Mouse (Mus musculus): ENCODE results near the gene Gm9747.

DNA sequence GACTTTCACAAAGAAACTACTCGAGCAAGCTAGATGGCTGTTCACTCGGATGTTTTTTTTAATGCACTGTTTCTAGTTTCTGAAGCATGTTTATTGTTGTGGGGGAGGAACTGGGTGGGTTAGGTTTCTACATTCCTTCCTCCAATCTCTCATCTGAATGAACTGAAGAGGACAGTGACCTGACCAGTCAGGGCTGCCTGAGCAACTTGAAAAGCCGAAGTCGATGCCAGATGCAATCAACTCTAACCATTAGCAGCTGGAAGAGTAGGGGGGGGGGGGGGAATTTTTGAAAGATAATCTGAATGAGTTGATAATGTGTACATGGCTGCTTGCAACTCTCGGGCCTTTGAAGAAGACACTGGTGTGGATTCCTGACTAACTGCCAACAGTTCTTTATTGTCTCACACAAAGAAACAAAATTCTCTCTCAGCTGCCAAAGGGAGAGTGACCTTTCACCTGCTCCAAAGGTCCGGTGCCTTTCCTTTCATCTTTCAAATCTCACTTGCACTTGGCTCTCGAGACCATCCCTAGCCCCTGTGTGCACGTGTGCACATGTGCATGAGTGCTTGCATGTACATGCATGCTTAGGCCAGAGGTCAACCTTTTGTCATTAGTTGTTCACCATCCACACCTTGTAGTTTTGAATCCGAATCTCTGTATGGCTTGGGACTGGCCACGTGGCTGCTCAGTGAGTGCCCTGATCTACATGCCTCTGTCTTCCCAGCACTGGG lies 14.5 kb downstream of the Gm9747 start:
- TF ChIP-seq CTCF (conservative IDR thresholded peaks at IDR 0.05; ENCODE audit: insufficient read depth, insufficient read length, low read depth, low read length) = no peak
- no peak for TF ChIP-seq POLR2A (IDR thresholded peaks at IDR 0.05; ENCODE audit: low read depth, low read length)

All from kidney, adult 2 months (tissue).